Mouse (Mus musculus) hindbrain, embryonic 14.5 days (tissue): ENCODE data around the gene Saa4. TPM values are rescaled to one million over a fixed set of nuclear protein-coding genes. Genes with fewer than 3 reads are reported as not detected.

ENCODE experiments used
- ATAC-seq: fragments of 200-750 bp; cut with Nextera tagmentation; 2 replicates; pipeline ENCODE4 v1.8.0; 2017; ENCODE audit warnings: moderate number of reproducible peaks, mild to moderate bottlenecking, moderate TSS enrichment, moderate library complexity; ENCODE audit not compliant: low FRiP score
- DNase-seq: peaks from one replicate; pipeline ENCODE4 v3.0.0-alpha.2; 2015; ENCODE audit warnings: low spot score
- H3K27ac ChIP-seq: fragments of 300-500 bp; sonication (generic); 2 replicates; pipeline ENCODE4 v1.5.1; 2014; ENCODE audit warnings: mild to moderate bottlenecking, moderate library complexity
- H3K27me3 ChIP-seq: fragments of 300-500 bp; sonication (generic); 2 replicates; pipeline ENCODE4 v1.6.1; 2014; ENCODE audit warnings: mild to moderate bottlenecking, low read length, mixed read lengths; ENCODE audit not compliant: control insufficient read depth, insufficient read depth
- H3K36me3 ChIP-seq: fragments of 300-500 bp; sonication (generic); replicated peaks from 2 replicates; pipeline ENCODE4 v1.6.1; 2014; ENCODE audit not compliant: control insufficient read depth, insufficient read depth
- H3K4me1 ChIP-seq: fragments of 300-500 bp; sonication (generic); replicated peaks from 2 replicates; pipeline ENCODE4 v1.6.1; 2014; ENCODE audit warnings: antibody characterized with exemption, low read length, mixed read lengths; ENCODE audit not compliant: control insufficient read depth, insufficient read depth
- H3K4me2 ChIP-seq: fragments of 300-500 bp; sonication (generic); replicated peaks from 2 replicates; pipeline ENCODE4 v1.6.1; 2014; ENCODE audit warnings: mild to moderate bottlenecking, moderate library complexity
- H3K4me3 ChIP-seq: fragments of 300-500 bp; sonication (generic); replicated peaks from 2 replicates; pipeline ENCODE4 v1.5.1; 2014; ENCODE audit warnings: mild to moderate bottlenecking, low read length
- H3K9ac ChIP-seq: fragments of 300-500 bp; sonication (generic); 2 replicates; pipeline ENCODE4 v1.6.1; 2014
- H3K9me3 ChIP-seq: fragments of 300-500 bp; sonication (generic); 2 replicates; pipeline ENCODE4 v1.6.1; 2016; ENCODE audit warnings: low read length; ENCODE audit not compliant: control insufficient read depth
- WGBS: fragments of 180-500 bp; shearing (Covaris S2); extraction: QIAGEN DNeasy Blood & Tissue Kit; methylation state at CpG from one replicate; pipeline ENCODE4 v1.1.7; 2014; 5-methylcytosine and 5-hydroxymethylcytosine counted together
- polyA plus RNA-seq: library from polyadenylated mRNA; unstranded; fragments of >200 nt; fragmentation: Nextera tagmentation; extraction: Ambion mirVana; gene quantifications from 2 replicates; pipeline ENCODE4 v1.2.1, GENCODE M21; 2014

Gene Saa4
- polyA plus RNA-seq, 1 experiment from 2014 or later = not detected

DNA sequence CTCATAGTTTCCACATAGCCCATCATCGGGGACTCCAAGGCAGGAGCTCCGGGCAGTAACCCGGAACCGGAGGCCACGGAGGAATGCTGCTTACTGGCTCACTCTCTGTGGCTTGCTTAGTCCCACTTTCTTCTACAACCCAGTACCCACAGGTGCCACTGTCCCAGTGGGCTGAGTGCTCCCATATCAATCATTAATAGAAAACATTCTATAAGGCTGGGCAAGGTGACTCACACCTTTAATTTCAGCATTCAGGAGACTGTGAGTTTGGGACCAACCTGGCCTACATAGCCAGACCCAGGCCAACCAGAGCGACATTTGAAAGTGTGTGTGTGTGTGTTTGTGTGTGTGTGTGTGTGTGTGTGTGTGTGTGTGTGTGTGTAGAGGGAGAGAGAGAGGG, 9.0 kb downstream of the Saa4 start:
- Histone ChIP-seq H3K4me3 (no peak overlapping the region), H3K9me3 (no peaks in the 10 kb centered on the region), H3K4me2 (no peak overlapping the region), H3K27me3 (no peaks in the 10 kb centered on the region), H3K4me1 (no peaks in the 10 kb centered on the region), H3K36me3 (no peaks in the 10 kb centered on the region), H3K27ac (no peak overlapping the region), H3K9ac (no peak overlapping the region)
- DNase-seq = no peak
- no peak for ATAC-seq
- 98% methylated on average over 6 of the region's 6 CpGs for WGBS

DNA sequence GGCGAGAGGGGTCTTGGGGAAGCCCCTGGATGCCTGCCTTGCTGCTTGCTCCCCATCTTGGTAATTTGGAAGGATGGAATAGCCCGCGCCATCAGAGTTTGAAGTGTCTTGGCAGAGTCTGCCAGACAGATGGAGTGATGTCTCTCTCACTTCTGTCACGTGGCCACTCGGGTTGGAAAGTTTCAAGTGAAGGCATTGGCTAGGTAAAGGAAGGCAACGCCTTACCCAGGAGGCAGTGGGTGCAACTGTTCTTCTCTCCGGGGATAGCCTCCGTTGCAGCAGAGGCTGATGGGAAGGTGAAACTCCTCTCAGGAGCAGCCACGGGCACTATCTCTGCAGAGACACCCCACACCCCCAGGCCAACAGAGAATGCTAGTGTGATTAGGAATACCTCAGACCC, 11.9 kb downstream of the Saa4 start:
- H3K27me3 ChIP-seq = no peaks in the 10 kb centered on the region
- no peaks in the 10 kb centered on the region for H3K4me1 ChIP-seq
- no peaks in the 10 kb centered on the region for H3K36me3 ChIP-seq
- H3K27ac ChIP-seq = no peak overlapping the region
- no peaks in the 10 kb centered on the region for H3K9me3 ChIP-seq
- H3K9ac ChIP-seq = no peak overlapping the region
- no peak overlapping the region for H3K4me2 ChIP-seq
- H3K4me3 ChIP-seq = no peak overlapping the region
- WGBS = 81% methylated on average over 9 of the region's 9 CpGs
- no peak for ATAC-seq
- no peak for DNase-seq

DNA sequence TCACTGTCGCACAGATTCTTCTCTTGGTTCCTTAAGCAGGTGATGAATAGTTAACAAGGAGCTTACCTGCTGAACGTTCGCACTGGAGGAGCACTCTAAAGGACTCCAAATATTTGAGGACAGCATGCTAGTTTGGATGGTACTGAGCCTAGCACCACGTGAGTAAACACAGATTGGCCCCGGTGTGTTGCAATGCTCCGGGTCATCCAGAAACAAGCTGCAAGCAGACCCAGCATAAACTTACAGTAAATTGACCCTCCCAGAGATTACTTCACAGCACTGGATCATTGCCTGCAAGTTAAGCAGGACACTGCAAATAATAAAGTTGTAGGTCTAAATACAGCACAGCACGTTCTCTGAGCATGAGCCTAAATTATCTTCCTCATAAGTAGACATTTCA, 12.9 kb downstream of the Saa4 start:
- 85% methylated on average over 7 of the region's 7 CpGs for WGBS
- no peaks in the 10 kb centered on the region for H3K9me3 ChIP-seq

DNA sequence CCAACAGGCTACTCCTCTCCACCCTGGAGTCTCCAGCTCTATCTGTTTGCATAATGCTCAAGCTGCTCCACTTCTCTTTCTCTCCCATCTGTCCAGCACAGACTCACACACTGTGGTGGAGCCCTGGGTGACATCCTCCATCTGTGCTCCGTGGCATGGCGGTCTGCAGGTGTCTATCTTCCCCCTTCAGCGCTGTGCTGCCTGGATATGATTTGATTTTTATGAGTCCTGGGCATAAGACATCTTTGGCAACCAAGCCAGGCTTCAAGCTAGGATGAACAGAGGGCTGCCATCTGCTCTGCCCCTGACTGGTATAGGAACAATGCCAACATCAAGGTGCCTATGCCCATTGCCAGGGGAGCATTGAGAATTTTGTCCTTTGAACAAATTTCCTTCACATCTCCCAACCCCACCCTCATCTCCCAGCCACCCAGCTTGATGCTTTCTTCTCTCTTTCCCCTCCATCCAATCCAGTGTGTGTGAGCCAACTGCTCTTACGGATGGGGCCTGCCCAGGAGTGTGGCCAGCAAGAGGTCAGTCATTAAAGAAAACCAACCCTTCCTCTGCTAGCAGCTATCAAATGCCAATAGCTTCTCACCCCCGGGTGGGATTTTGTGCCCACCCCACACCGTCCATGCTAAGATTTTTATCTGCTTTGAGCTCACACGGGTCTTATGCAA, 13.7 kb downstream of the Saa4 start:
- H3K4me1 ChIP-seq = no peaks in the 10 kb centered on the region
- no peak overlapping the region for H3K4me2 ChIP-seq
- H3K36me3 ChIP-seq = no peaks in the 10 kb centered on the region
- DNase-seq = no peak
- no peak overlapping the region for H3K27ac ChIP-seq
- no peak overlapping the region for H3K9ac ChIP-seq
- no peaks in the 10 kb centered on the region for H3K27me3 ChIP-seq
- no peak overlapping the region for H3K4me3 ChIP-seq
- WGBS = 83% methylated on average over 7 of the region's 7 CpGs
- peak; percentile 62; the same call in 1 of the 2 replicates for ATAC-seq
- no peaks in the 10 kb centered on the region for H3K9me3 ChIP-seq

More for the DNA sequence above, 12.9 kb downstream of the Saa4 start:
- ATAC-seq (no peak), DNase-seq (no peak)
- Histone ChIP-seq H3K4me2 (no peak overlapping the region), H3K27ac (no peak overlapping the region), H3K9ac (no peak overlapping the region), H3K4me3 (no peak overlapping the region), H3K36me3 (no peaks in the 10 kb centered on the region), H3K27me3 (no peaks in the 10 kb centered on the region), H3K4me1 (no peaks in the 10 kb centered on the region)

DNA sequence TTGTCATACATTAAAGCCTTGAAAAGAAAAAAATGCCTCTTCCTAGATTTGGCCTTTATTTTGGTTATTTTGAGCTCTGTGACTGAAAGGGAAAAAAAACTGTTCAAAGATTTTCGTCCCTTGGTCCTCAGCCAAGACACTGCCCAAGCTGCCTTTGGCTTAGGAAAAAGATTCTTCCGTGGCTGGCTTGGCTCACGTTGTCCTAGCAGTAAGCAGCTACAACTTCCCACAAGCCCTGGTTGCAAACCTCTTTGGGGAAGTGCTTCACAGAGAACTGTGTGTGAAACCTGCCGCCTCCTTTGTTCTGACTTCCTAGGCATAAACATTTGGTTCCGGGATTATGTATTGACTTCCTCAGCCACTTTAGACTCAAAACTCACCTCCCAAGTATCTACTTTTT, 15.5 kb downstream of the Saa4 start:
- H3K9ac ChIP-seq = no peak overlapping the region
- H3K27ac ChIP-seq = no peak overlapping the region
- no peaks in the 10 kb centered on the region for H3K9me3 ChIP-seq
- WGBS = 67% methylated on average over 5 of the region's 5 CpGs
- no peaks in the 10 kb centered on the region for H3K4me1 ChIP-seq
- DNase-seq (no peak), ATAC-seq (no peak)
- H3K27me3 ChIP-seq = no peaks in the 10 kb centered on the region
- H3K36me3 ChIP-seq = no peaks in the 10 kb centered on the region
- H3K4me3 ChIP-seq = no peak overlapping the region
- no peak overlapping the region for H3K4me2 ChIP-seq

DNA sequence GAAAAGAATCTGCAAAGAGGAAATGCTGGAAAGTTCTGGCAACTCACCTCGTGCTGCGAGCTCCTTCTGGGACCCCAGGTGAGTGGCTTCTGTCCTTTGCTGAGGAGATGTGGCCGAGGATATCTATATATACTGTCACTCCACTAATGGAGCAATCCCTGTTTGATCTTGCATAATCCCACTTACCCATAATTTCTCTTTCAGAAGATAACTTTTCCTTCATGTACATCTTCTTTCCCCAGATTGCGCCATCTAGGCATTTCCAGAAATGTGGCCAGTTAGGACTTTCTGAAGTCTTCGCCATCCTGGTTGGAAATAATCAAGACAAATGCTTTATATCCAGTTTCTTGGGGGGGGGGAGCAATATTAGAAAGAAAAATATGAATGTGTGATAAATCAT, 16.8 kb downstream of the Saa4 start, which contains the start of gene Saa3:
TSS of gene Saa3 (minus strand) at position 101 of the 400 bp plus-strand sequence.
- WGBS = 93% methylated on average over 5 of the region's 5 CpGs
- DNase-seq (no peak), ATAC-seq (no peak)
- Histone ChIP-seq H3K4me1 (no peaks in the 10 kb centered on the region), H3K4me2 (no peak within 1 kb of the TSS), H3K27me3 (no peaks in the 10 kb centered on the region), H3K36me3 (no peaks in the 10 kb centered on the region), H3K9me3 (no peaks in the 10 kb centered on the region), H3K4me3 (no peak within 1 kb of the TSS), H3K27ac (no peak within 1 kb of the TSS), H3K9ac (no peak within 1 kb of the TSS)

DNA sequence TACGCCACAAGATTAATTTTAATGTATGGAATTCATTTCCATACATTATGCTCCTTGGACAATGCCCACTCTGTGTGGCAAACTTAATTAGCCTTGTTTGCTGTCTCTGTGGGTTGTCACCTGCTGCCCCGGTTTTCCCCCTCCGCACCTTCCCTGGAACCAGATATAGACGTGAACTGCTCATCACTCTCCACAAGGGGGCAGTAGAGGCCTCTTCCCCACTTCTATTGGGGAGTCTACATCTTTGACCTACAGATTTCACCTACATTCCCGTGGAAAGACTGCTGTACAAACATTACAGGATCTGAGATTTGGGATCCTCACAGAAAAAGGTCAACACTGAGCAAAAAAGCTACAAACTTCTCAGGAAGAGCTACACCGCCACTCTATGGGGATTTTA, 17.9 kb downstream of the Saa4 start:
- DNase-seq (peak; percentile 60), ATAC-seq (no peak)
- Histone ChIP-seq H3K27me3 (no peaks in the 10 kb centered on the region), H3K4me2 (no peak overlapping the region), H3K27ac (no peak overlapping the region), H3K36me3 (no peaks in the 10 kb centered on the region), H3K4me3 (no peak overlapping the region), H3K9me3 (no peaks in the 10 kb centered on the region), H3K9ac (no peak overlapping the region), H3K4me1 (peaks cover 4% of the 10 kb centered on the region)
- WGBS = 32% methylated on average over 6 of the region's 6 CpGs

DNA sequence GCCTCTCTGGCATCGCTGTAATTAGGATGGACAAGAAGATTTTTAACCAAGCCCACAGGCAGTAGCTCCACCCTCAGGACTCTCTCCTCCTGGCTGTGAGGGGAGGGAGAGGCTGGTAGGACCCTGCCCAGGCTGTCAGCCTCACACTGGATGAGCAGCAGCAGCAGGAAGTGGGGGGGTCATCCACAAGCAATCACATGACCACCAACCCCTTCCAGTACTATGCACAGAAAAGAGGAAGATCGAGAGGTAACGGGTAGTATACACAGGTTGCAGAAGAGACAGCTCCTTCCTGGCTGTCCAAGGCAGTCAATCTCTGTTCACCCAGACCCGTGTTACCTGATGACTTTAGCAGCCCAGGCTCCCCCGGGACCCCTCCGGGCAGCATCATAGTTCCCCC, 20.2 kb downstream of the Saa4 start:
- H3K9me3 ChIP-seq = no peaks in the 10 kb centered on the region
- ATAC-seq (no peak), DNase-seq (no peak)
- H3K9ac ChIP-seq = no peak overlapping the region
- no peak overlapping the region for H3K27ac ChIP-seq
- no peaks in the 10 kb centered on the region for H3K27me3 ChIP-seq
- 0 out of 2 replicates have a peak, but pooled peaks cover 3% of the 10 kb centered on the region for H3K36me3 ChIP-seq
- H3K4me3 ChIP-seq = no peak overlapping the region
- WGBS = 81% methylated on average over 6 of the region's 6 CpGs
- H3K4me2 ChIP-seq = no peak overlapping the region
- peaks cover 7% of the 10 kb centered on the region for H3K4me1 ChIP-seq

DNA sequence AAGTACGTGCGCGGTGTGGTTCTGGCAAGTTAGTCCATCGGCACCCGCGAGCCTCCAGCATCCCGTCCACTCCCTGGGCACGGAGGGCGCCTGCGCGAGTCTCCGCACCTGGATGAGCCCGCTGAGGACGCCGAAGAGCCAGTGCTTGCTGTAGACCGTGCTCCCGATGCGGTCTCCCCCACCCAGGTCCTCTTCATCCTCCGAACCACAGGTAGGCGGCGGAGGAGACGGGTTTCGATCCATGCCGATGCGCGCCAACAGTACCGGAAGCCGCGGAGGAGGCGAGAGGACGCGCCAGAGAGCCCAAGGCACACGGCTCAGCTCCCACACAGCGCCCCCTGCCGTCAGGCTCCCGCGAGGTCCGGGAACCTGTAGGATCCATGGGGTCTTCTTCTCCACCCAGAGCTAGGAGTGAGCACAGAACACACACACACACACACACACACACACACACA, 22.0 kb downstream of the Saa4 start, which contains the start of gene Saal1:
TSS of gene Saal1 (minus strand) at position 291 of the 455 bp plus-strand sequence.
- peaks cover 7% of the 10 kb centered on the region for H3K4me1 ChIP-seq
- peak; percentile 97 for DNase-seq
- peak within 1 kb of the TSS; percentile 70 for H3K9ac ChIP-seq
- H3K27ac ChIP-seq = peak within 1 kb of the TSS; percentile 77
- peak; percentile 97 for ATAC-seq
- peak within 1 kb of the TSS; percentile 53 for H3K4me2 ChIP-seq
- H3K9me3 ChIP-seq = no peaks in the 10 kb centered on the region
- peaks cover 18% of the 10 kb centered on the region for H3K36me3 ChIP-seq
- 0% methylated on average over 37 of the region's 38 CpGs for WGBS
- H3K27me3 ChIP-seq = no peaks in the 10 kb centered on the region
- H3K4me3 ChIP-seq = peak within 1 kb of the TSS; percentile 55
